Mouse (Mus musculus): ENCODE results near the gene Plekhg6.

The Plekhg6 gene

GRCm38 (mm10) chr6:125353655-125354054, 26.9 kb downstream of the Plekhg6 start:
- no peak for DNase-seq (ENCODE audit: low spot score in 2 of 2)

GRCm38 (mm10) chr6:125353221-125353620, 27.4 kb downstream of the Plekhg6 start:
- DNase-seq (ENCODE audit: low spot score in 2 of 2) = no peak

GRCm38 (mm10) chr6:125352811-125353210, 27.8 kb downstream of the Plekhg6 start:
- DNase-seq (ENCODE audit: low spot score in 2 of 2) = no peak

GRCm38 (mm10) chr6:125352046-125352384, 28.6 kb downstream of the Plekhg6 start:
- DNase-seq (ENCODE audit: low spot score in 2 of 2) = no peak

GRCm38 (mm10) chr6:125351368-125352045, 29.1 kb downstream of the Plekhg6 start:
- DNase-seq (ENCODE audit: low spot score in 2 of 2) = peak in 1 of 2 experiments; percentile 76

- no peak for DNase-seq (ENCODE audit: low spot score in 2 of 2)
Observed at GRCm38 (mm10) chr6:125350995-125351324, 29.6 kb downstream of the Plekhg6 start.

GRCm38 (mm10) chr6:125350231-125350994, 30.2 kb downstream of the Plekhg6 start:
- peak in 1 of 2 experiments; percentile 48 for DNase-seq (ENCODE audit: low spot score in 2 of 2)

- DNase-seq (ENCODE audit: low spot score in 2 of 2) = peak; percentile 55 to 74
Observed at GRCm38 (mm10) chr6:125349575-125350230, 30.9 kb downstream of the Plekhg6 start.

- peak in 1 of 2 experiments; percentile 46 for DNase-seq (ENCODE audit: low spot score in 2 of 2)
Observed at GRCm38 (mm10) chr6:125348721-125349574, 31.6 kb downstream of the Plekhg6 start, which contains the start of gene Tnfrsf1a. Gene Tnfrsf1a (plus strand): TSS chr6:125349362.

- no peak for DNase-seq (ENCODE audit: low spot score in 2 of 2)
Observed at GRCm38 (mm10) chr6:125346029-125346428, 34.6 kb downstream of the Plekhg6 start.

GRCm38 (mm10) chr6:125345625-125346024, 35.0 kb downstream of the Plekhg6 start:
- DNase-seq (ENCODE audit: low spot score in 2 of 2) = no peak

- DNase-seq (ENCODE audit: low spot score in 2 of 2) = no peak
Observed at GRCm38 (mm10) chr6:125344866-125345265, 35.7 kb downstream of the Plekhg6 start.

GRCm38 (mm10) chr6:125344084-125344483, 36.5 kb downstream of the Plekhg6 start:
- peak; percentile 65 to 74 for DNase-seq (ENCODE audit: low spot score in 2 of 2)

- no peak for DNase-seq (ENCODE audit: low spot score in 2 of 2)
Observed at GRCm38 (mm10) chr6:125342198-125342597, 38.4 kb downstream of the Plekhg6 start.

- DNase-seq (ENCODE audit: low spot score in 2 of 2) = no peak
Observed at GRCm38 (mm10) chr6:125340244-125340643, 40.3 kb downstream of the Plekhg6 start.

- no peak for DNase-seq (ENCODE audit: low spot score in 2 of 2)
Observed at GRCm38 (mm10) chr6:125338791-125339660, 41.6 kb downstream of the Plekhg6 start.

- no peak for DNase-seq (ENCODE audit: low spot score in 2 of 2)
Observed at GRCm38 (mm10) chr6:125334356-125334755, 46.2 kb downstream of the Plekhg6 start.

- DNase-seq (ENCODE audit: low spot score in 2 of 2) = no peak
Observed at GRCm38 (mm10) chr6:125333112-125333899, 47.3 kb downstream of the Plekhg6 start.

GRCm38 (mm10) chr6:125330626-125331326, 49.8 kb downstream of the Plekhg6 start:
- DNase-seq (ENCODE audit: low spot score in 2 of 2) = peak; percentile 93 to 95

Measured in urinary bladder, postnatal 36 days (tissue).